Mouse (Mus musculus) embryonic facial prominence, embryonic 12.5 days (tissue): ENCODE results near the gene Dtnb. TPM values are rescaled to one million over a fixed set of nuclear protein-coding genes. Genes with fewer than 3 reads are reported as not detected.

Experiments
- ATAC-seq: fragments of 200-750 bp; cut with Nextera tagmentation; 2 replicates; pipeline ENCODE4 v1.8.0; 2017; ENCODE audit not compliant: insufficient number of reproducible peaks, insufficient read depth, low FRiP score, low TSS enrichment
- H3K27ac ChIP-seq: fragments of 300-500 bp; sonication (generic); 2 replicates; pipeline ENCODE4 v1.5.1; 2016; ENCODE audit warnings: mild to moderate bottlenecking
- H3K27me3 ChIP-seq: fragments of 300-500 bp; sonication (generic); 2 replicates; pipeline ENCODE4 v1.6.1; 2016; ENCODE audit warnings: mild to moderate bottlenecking, moderate library complexity
- H3K36me3 ChIP-seq: fragments of 300-500 bp; sonication (generic); 2 replicates; pipeline ENCODE4 v1.6.1; 2016; ENCODE audit warnings: mild to moderate bottlenecking
- H3K4me1 ChIP-seq: fragments of 300-500 bp; sonication (generic); 2 replicates; pipeline ENCODE4 v1.6.1; 2016
- H3K4me2 ChIP-seq: fragments of 300-500 bp; sonication (generic); replicated peaks from 2 replicates; pipeline ENCODE4 v1.6.1; 2016; ENCODE audit warnings: mild to moderate bottlenecking, moderate library complexity
- H3K4me3 ChIP-seq: fragments of 300-500 bp; sonication (generic); 2 replicates; pipeline ENCODE4 v1.5.1; 2016; ENCODE audit warnings: mild to moderate bottlenecking
- H3K9ac ChIP-seq: fragments of 300-500 bp; sonication (generic); 2 replicates; pipeline ENCODE4 v1.6.1; 2016; ENCODE audit warnings: mild to moderate bottlenecking, moderate library complexity
- H3K9me3 ChIP-seq: fragments of 300-500 bp; sonication (generic); 2 replicates; pipeline ENCODE4 v1.6.1; 2016; ENCODE audit warnings: mild to moderate bottlenecking, moderate library complexity
- WGBS: fragments of 180-500 bp; shearing (Covaris S2); methylation state at CpG from one replicate; pipeline ENCODE4 v1.1.7; 2016; 5-methylcytosine and 5-hydroxymethylcytosine counted together
- microRNA-seq: library from miRNA; unstranded; fragments of <30 nt; microRNA quantifications from one replicate; pipeline ENCODE4, GENCODE M21; 2017
- polyA plus RNA-seq: library from polyadenylated mRNA; unstranded; fragments of >200 nt; fragmentation: Nextera tagmentation; extraction: Ambion mirVana; gene quantifications from 2 replicates; pipeline ENCODE4 v1.2.1, GENCODE M21; 2016

The Dtnb gene
- polyA plus RNA-seq, 1 experiment from 2014 or later, result 54.8 TPM

GRCm38 (mm10) chr12:3813138-3813537, 241.0 kb downstream of the Dtnb start:
- Histone ChIP-seq H3K36me3 (peaks cover 13% of the 10 kb centered on the region; the same call in 1 of the 2 replicates), H3K4me3 (no peak overlapping the region), H3K4me1 (peaks cover 52% of the 10 kb centered on the region), H3K27me3 (no peaks in the 10 kb centered on the region), H3K27ac (no peak overlapping the region), H3K9me3 (no peaks in the 10 kb centered on the region), H3K9ac (no peak overlapping the region), H3K4me2 (no peak overlapping the region)
- WGBS, result 87% methylated on average over 8 of the region's 8 CpGs
- no peak for ATAC-seq

- Histone ChIP-seq H3K4me3 (no peak overlapping the region), H3K9ac (no peak overlapping the region), H3K4me2 (no peak overlapping the region), H3K36me3 (peaks cover 13% of the 10 kb centered on the region; the same call in 1 of the 2 replicates), H3K27ac (no peak overlapping the region), H3K9me3 (no peaks in the 10 kb centered on the region), H3K27me3 (no peaks in the 10 kb centered on the region), H3K4me1 (peaks cover 42% of the 10 kb centered on the region)
- no peak for ATAC-seq
- WGBS, result 60% methylated on average over 6 of the region's 6 CpGs
Measured at GRCm38 (mm10) chr12:3815386-3815785, 243.2 kb downstream of the Dtnb start.

- H3K27me3 ChIP-seq, result no peaks in the 10 kb centered on the region
- no peak overlapping the region for H3K4me3 ChIP-seq
- peaks cover 13% of the 10 kb centered on the region; the same call in 1 of the 2 replicates for H3K36me3 ChIP-seq
- 58% methylated on average over 7 of the region's 7 CpGs for WGBS
- ATAC-seq, result no peak
- H3K9ac ChIP-seq, result no peak overlapping the region
- H3K9me3 ChIP-seq, result no peaks in the 10 kb centered on the region
- 0 out of 2 replicates have a peak overlapping the region, but pooled peaks have one; percentile 3 for H3K27ac ChIP-seq
- no peak overlapping the region for H3K4me2 ChIP-seq
- H3K4me1 ChIP-seq, result peaks cover 28% of the 10 kb centered on the region
Measured at GRCm38 (mm10) chr12:3817033-3817432, 244.9 kb downstream of the Dtnb start.

GRCm38 (mm10) chr12:3817566-3817965, 245.4 kb downstream of the Dtnb start:
- H3K4me3 ChIP-seq, result no peak overlapping the region
- ATAC-seq, result no peak
- H3K4me2 ChIP-seq, result no peak overlapping the region
- H3K27me3 ChIP-seq, result no peaks in the 10 kb centered on the region
- H3K9ac ChIP-seq, result no peak overlapping the region
- no peaks in the 10 kb centered on the region for H3K9me3 ChIP-seq
- H3K36me3 ChIP-seq, result peaks cover 13% of the 10 kb centered on the region; the same call in 1 of the 2 replicates
- WGBS, result 87% methylated on average over 5 of the region's 5 CpGs
- H3K27ac ChIP-seq, result no peak overlapping the region
- peaks cover 23% of the 10 kb centered on the region for H3K4me1 ChIP-seq

- WGBS, result 72% methylated on average over 4 of the region's 4 CpGs
- no peak overlapping the region for H3K4me2 ChIP-seq
Measured at GRCm38 (mm10) chr12:3819899-3820298, 247.7 kb downstream of the Dtnb start.

GRCm38 (mm10) chr12:3823408-3823807, 251.2 kb downstream of the Dtnb start:
- no peaks in the 10 kb centered on the region for H3K27me3 ChIP-seq
- H3K36me3 ChIP-seq, result no peaks in the 10 kb centered on the region
- H3K4me1 ChIP-seq, result peaks cover 27% of the 10 kb centered on the region
- WGBS, result 82% methylated on average over 5 of the region's 5 CpGs
- H3K9ac ChIP-seq, result no peak overlapping the region
- H3K4me2 ChIP-seq, result no peak overlapping the region
- no peaks in the 10 kb centered on the region for H3K9me3 ChIP-seq
- no peak overlapping the region for H3K4me3 ChIP-seq
- H3K27ac ChIP-seq, result no peak overlapping the region
- 0 out of 2 replicates have a peak, but pooled peaks have one; percentile 11 for ATAC-seq

More at GRCm38 (mm10) chr12:3819899-3820298, 247.7 kb downstream of the Dtnb start:
- H3K9me3 ChIP-seq, result no peaks in the 10 kb centered on the region
- H3K4me3 ChIP-seq, result no peak overlapping the region
- H3K27ac ChIP-seq, result no peak overlapping the region
- ATAC-seq, result no peak
- peaks cover 13% of the 10 kb centered on the region; the same call in 1 of the 2 replicates for H3K36me3 ChIP-seq
- no peaks in the 10 kb centered on the region for H3K27me3 ChIP-seq
- peaks cover 28% of the 10 kb centered on the region for H3K4me1 ChIP-seq
- H3K9ac ChIP-seq, result no peak overlapping the region

GRCm38 (mm10) chr12:3824906-3825713, 252.9 kb downstream of the Dtnb start:
- Histone ChIP-seq H3K9me3 (no peaks in the 10 kb centered on the region), H3K4me2 (no peak overlapping the region), H3K27ac (no peak overlapping the region), H3K4me1 (peaks cover 20% of the 10 kb centered on the region), H3K9ac (no peak overlapping the region), H3K4me3 (no peak overlapping the region), H3K27me3 (no peaks in the 10 kb centered on the region), H3K36me3 (peaks cover 4% of the 10 kb centered on the region; the same call in 1 of the 2 replicates)
- no peak for ATAC-seq
- WGBS, result 80% methylated on average over 5 of the region's 5 CpGs

GRCm38 (mm10) chr12:3825714-3826080, 253.5 kb downstream of the Dtnb start:
- no peak overlapping the region for H3K9ac ChIP-seq
- WGBS, result 57% methylated on average over 12 of the region's 12 CpGs

GRCm38 (mm10) chr12:3827771-3828170, 255.6 kb downstream of the Dtnb start:
- Histone ChIP-seq H3K36me3 (peaks cover 5% of the 10 kb centered on the region; the same call in 1 of the 2 replicates), H3K4me1 (peaks cover 19% of the 10 kb centered on the region), H3K9ac (no peak overlapping the region), H3K27ac (no peak overlapping the region), H3K9me3 (no peaks in the 10 kb centered on the region), H3K27me3 (no peaks in the 10 kb centered on the region), H3K4me3 (no peak overlapping the region), H3K4me2 (no peak overlapping the region)
- no peak for ATAC-seq
- 79% methylated on average over 5 of the region's 5 CpGs for WGBS

More at GRCm38 (mm10) chr12:3825714-3826080, 253.5 kb downstream of the Dtnb start:
- Histone ChIP-seq H3K4me3 (no peak overlapping the region), H3K27me3 (no peaks in the 10 kb centered on the region), H3K36me3 (peaks cover 5% of the 10 kb centered on the region; the same call in 1 of the 2 replicates), H3K4me2 (no peak overlapping the region), H3K4me1 (peaks cover 17% of the 10 kb centered on the region), H3K27ac (no peak overlapping the region), H3K9me3 (no peaks in the 10 kb centered on the region)
- no peak for ATAC-seq

Small RNA genes lying within 50 kb of the gene (microRNA-seq; reads per million reads assigned to microRNA genes)
- not detected for gene Gm26050

Other genes with a start within 250 kb of the Dtnb start
- gene Kif3c, start 207.2 kb upstream of the Dtnb start, polyA plus RNA-seq, result 26.1 and 28.1 TPM in 2 replicates
- 19.6 and 19.9 TPM in 2 replicates for gene Asxl2, start 145.5 kb upstream of the Dtnb start, polyA plus RNA-seq
- gene Dnmt3a, start 233.6 kb downstream of the Dtnb start, polyA plus RNA-seq, result 220 and 229 TPM in 2 replicates